Mouse (Mus musculus) cerebellum, postnatal 4 days (tissue): ENCODE results near the gene Ptafr.
A peak's percentile ranks its signal among the peaks of the same experiment; 100 is the strongest.
"Not testable (repeated sequence)": the region's sequence is repeated elsewhere in the genome, so short reads cannot be mapped to it uniquely, and the experiment has no call there.

ENCODE experiments used
- DNase-seq, 2 experiments: peaks; one replicate each; pipeline ENCODE4 v3.0.0; 2022; ENCODE audit warnings: low spot score in 2 of 2, mixed read lengths in 1 of 2

The Ptafr gene

GRCm38 (mm10) chr4:132555550-132555949, 8.3 kb upstream of the Ptafr start:
- DNase-seq = not testable (repeated sequence)

DNA sequence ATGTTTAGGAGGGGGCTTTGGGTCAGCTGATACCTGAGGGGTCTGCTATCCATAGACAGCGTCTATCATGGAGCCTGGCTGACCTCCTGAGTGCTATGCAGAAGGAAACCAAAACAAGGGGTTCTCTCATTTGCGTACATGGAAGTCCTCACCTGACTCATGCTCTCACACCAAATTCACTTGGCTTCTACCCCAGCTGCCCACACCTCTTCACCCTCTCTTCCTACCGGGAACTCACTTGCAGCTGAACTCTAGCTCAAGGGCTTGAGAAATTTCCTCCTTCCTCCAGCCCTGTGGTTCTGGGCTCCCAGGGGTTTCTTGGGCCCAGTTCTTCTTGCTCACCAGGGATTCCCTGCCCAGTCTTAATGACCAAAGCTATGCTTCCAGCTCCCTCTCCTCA, 606 bp upstream of the Ptafr start:
- no peak for DNase-seq

DNA sequence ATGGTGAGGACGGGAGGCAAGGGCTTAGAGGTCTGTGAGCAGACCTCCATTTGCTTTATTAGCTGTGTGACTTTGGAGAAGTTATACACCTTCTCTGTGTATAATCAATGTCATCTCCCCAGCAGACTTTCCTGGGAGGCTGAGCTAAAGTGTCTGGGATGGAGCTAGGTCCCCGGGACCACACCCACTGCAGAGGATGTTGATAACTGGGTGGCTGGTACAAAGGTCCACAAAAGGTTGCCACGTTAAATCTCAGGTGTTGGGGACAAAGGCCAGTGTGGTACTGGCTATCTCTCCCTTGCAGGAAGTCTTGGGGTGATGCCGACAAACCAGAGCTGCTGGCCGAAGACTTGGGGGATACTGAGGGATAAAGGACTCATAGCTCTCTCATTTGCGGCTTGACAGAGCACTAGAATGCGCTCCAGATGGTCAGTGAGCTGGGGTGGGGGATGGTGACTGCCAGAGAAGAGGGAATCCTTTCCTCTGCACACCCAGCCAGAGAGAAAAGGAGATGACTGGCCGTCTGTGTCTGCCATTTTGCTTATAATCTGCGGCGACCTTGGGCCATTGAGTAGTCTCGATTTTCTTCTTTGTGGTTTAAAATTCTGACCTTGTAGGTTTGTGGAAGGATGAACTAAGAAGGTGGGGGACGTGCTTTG, 1.4 kb downstream of the Ptafr start:
- DNase-seq = peak in 1 of 2 experiments; percentile 38

DNA sequence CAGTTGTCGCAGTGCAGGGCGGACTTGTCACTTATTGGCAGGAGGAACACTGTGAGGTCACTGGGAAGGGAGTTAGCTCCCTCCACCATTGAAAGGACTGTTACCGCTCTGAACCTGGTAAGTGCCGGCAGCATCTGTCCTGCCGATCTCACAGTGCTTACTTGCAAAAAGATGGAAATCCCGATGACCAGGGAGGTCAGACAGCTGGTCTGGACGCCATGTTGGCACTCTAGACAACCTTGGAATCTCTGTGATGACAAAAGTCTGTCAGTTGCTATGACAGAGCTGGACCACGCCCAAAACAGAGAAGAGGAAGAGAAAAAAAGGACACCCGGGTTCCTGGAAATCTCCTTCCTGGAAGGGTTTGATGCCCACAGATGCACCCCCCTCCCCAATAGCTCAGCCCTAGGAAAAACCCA, 3.5 kb downstream of the Ptafr start:
- peak in 1 of 2 experiments; percentile 38 for DNase-seq

- no peak for DNase-seq
Observed at GRCm38 (mm10) chr4:132569115-132569514, 5.2 kb downstream of the Ptafr start.

DNA sequence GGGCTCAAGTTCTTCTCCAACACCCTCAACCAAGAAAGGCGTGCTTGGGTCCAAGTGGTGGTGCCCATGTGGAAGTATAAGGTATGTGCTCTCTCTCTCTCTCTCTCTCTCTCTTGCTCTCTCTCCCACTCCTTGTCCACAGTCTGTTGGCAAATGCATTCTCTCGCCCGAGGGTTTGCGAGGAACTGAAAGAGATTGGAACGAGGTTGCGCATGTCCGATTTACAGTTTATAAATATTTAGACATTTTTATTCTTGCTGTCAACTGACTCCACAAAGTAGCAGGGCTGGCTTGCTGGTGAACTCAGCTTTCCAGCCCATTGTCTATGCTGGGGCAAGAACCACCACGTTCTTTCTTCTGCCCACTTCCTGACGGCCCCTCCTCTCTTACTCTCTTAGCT, 7.3 kb downstream of the Ptafr start:
- DNase-seq = no peak

GRCm38 (mm10) chr4:132573327-132573726, 9.5 kb downstream of the Ptafr start:
- DNase-seq = no peak

DNA sequence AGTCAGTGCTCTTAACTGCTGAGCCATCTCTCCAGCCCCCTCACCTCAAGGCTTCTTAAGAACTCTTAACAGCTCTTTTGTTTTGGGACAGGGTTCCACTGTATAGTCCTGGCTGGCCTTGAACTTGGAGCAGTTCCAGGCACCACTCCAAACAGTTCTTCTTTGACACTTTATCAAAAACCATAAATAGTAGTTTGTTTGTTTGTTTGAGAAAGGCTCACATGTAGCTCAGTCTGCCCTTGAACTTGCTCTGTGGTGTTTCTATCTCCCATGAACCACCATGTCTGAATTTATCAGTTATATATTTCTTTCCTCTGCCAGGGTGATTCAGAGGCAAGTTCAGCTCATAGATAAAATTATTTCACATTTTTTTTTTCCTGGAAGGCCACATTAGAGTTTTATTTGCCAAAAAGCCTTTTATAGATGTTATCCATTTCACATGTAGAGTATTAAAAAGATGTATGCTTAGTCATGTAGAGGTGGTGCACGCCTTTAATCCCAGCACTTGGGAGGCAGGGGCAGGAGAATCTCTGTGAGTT, 11.0 kb downstream of the Ptafr start:
- DNase-seq = no peak

DNA sequence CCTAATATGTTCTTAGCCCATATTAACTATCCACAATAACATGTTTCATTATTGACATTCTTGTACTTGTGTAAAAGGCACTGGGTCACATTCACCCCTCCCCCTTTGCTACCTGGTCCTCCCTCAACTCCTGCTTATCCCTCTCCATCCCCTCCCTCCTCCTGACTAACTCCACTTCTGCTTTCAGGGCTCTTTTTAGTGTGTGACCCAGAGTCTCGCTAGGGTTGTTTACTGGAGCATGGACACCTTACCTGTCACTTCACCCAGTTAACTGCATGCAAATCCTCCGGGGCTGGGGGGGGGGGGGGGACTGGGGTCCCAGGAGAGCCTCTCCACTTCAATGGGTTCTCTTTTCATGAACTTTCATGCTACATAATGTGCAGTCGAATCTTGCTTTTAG, 19.9 kb downstream of the Ptafr start:
- DNase-seq = no peak

DNA sequence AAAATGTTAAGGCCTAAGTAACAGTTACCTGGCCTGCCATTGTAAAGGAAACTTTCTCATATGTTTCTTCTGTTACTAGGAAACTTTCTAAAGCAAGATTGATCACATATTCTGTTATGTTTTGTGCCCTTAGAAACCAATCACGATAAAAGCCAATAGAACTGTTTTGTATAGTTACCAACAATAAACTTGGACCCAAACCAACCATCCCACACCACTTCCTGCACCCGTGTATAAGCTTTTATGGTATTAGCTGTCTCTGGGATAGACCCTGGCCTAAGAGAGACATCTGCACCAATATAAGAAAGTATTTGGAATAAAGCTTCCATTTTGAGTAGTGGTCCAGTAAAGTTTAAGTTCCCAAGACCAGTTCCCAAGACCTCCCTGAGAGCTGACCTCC, 21.1 kb downstream of the Ptafr start:
- no peak for DNase-seq

DNA sequence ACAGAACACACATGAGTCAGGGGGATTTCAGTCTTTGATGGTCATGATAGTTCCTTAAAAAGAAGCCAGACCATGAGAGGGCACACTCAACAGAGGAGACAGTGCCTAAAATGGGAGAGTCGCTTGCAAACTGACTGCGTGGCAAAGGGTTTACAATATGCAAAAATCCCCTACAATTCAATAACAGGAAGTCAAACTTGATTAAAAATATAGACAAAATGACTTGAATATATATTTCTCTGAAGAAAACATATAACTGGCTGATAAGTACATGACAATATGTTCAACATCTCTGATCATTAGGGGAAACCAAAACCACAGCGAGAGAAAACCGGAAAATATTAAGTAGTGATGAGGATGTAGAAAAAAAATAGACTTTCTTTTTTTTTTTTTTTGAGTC, 22.4 kb downstream of the Ptafr start:
- DNase-seq = no peak

- no peak for DNase-seq
Observed at GRCm38 (mm10) chr4:132588512-132588911, 24.6 kb downstream of the Ptafr start.

- DNase-seq = no peak
Observed at GRCm38 (mm10) chr4:132590642-132591041, 26.8 kb downstream of the Ptafr start.

DNA sequence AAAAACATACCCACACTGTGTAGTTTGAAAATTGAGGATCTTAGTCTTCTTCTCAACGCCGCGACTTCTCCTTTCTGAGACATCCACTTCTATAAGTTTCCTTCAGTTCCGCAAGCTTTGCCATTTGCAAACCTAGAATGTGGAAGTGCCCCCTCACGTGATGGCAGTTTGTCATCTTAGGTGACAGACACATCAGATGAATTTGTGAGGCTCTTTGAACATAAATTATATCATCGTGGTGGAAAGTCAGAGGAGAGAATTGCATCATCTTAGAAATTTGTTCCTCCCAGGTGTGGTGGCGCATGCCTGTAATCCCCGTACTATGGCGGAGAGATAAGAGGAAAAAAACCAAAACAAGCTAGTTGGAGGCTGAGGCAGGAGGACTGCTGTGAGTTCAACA, 29.1 kb downstream of the Ptafr start:
- no peak for DNase-seq

- DNase-seq = no peak
Observed at GRCm38 (mm10) chr4:132594191-132594590, 30.3 kb downstream of the Ptafr start.

DNA sequence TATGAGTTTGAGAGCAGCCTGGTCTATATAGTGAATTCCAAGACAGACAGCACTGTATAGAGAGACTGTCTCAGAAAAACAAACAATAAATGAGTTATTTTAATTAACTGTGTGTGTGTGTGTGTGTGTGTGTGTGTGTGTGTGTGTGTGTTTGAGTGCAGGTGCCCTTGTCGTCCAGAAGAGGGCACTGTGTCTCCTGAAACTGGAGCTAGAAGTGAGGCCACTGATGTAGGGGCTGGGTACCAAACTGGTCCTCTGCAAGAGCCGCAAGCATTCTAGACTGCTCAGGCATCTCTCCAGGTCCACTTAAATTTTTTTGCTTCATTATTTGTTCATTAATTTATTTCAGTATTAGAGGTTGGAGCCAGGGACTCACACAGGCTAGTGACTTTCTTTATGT, 35.0 kb downstream of the Ptafr start:
- no peak for DNase-seq

DNA sequence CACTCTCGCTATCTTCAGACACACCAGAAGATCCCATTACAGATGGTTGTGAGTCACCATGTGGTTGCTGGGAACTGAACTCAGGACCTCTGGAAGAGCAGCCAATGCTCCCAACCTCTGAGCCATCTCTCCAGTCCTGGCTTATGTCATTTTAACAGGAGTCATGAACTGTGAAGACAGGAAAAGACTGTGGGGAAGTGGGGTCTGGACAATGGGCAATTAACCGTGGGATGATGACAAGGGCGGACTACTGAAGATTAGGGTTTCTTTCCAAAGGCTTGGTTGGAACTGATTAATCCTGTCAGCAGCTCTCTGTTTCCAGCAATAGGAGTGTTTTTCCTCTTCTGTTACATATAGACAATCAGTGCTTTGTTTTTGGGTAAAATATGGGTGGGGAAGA, 35.9 kb downstream of the Ptafr start:
- DNase-seq = no peak

DNA sequence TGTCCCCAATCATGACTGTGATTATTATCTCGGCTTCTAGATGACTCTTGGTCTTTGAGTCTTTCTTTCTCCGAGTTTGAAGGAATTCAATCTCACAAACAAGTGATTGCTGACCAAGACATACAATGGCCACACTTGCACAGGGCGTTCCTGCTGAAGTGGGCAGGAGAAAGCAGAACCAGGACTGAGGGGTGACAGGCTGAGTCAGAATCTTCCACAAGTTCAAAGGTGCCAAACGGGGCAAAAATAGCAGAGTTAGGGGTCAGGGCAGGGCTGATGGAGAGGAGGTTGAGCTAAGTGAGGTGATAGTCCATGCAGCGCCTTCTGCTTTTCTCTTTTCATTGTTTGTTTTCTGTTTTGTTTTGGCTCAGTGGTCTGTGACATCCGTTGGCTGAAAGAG, 36.6 kb downstream of the Ptafr start:
- no peak for DNase-seq

GRCm38 (mm10) chr4:132601242-132601641, 37.4 kb downstream of the Ptafr start:
- DNase-seq = not testable (repeated sequence)

GRCm38 (mm10) chr4:132603468-132603867, 39.6 kb downstream of the Ptafr start:
- DNase-seq = no peak

DNA sequence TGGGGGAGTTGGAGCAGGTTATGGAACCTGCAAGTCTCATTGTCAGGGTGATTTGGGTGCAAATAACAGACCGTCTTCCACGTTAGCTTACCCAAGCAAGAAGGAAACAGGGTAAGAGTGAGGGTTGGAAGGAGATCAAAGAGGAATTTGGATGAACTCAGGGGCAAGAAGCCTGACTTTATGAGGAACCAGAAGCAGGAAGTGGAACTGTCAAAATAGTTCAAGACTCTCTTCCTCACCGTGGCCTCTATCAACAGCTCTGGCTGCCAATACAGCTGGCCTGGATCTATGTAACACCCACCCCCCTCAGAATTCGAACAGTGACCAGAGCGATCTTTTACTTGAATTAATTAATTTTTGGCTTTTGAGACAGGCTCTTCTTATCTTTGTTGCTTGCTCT, 41.9 kb downstream of the Ptafr start:
- DNase-seq = no peak

DNA sequence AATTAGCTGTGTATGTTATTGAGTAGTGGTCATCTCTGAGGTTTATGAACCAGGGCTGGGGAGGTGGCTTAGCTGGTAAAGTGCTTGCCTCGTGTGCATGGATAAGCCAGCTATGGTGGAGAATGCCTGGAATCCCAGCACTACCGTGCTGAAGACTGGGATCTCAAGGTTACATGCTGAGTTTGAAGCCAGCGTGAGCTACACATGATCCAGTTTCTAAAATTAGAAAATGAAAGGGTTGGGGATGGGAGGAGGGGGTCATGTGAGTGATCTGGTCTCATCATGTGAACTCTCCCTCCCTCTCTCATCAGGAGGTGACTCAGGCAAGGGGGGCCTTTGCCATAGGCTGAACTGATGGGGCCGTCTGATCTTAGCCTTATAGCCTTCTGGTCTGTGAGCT, 44.3 kb downstream of the Ptafr start:
- no peak for DNase-seq

- no peak for DNase-seq
Observed at GRCm38 (mm10) chr4:132610301-132610984, 46.6 kb downstream of the Ptafr start.
